8 mouse cellular contexts compared by ENCODE assay signal in the genomic region with DNA sequence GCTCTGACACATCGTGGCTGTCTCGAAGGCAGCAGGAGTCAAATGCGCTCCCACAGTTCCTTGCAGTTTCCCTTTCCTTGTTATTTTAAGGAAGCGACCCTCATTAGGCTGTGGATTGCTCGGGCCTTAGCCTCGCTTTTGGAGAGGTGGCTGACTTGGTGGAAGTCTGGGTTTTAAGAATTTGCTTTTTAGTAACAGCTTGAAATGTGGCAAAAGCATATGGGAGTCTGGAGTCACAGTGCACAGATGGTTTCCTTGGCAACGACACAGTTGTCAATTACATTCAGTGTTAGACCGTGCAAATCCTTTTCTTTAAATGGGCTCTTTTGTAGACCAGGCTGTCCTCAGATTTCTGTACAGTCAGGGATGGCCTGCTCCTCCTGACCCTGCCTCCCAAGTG. TPM values are rescaled to one million over a fixed set of nuclear protein-coding genes. Genes with fewer than 3 reads are reported as not detected.
A peak's percentile ranks its signal among the peaks of the same experiment; 100 is the strongest.
DNase-seq lines count a peak whose midpoint lies in the region; ATAC-seq lines count a peak whose summit lies in the region.

No protein-coding gene starts in this region.

- peak overlapping the region; percentile 85 to 95 for H3K4me3 ChIP-seq in heart, embryonic 14.5 days (ENCODE audit: control insufficient read depth in 1 of 2, insufficient read depth in 1 of 2, low read depth in 1 of 2, low read length in 2 of 2)
- H3K4me3 ChIP-seq in forebrain, embryonic 11.5 days (ENCODE audit: low read depth, low read length): peak overlapping the region; percentile 95
- peak overlapping the region; percentile 96 for H3K4me3 ChIP-seq in limb, embryonic 15.5 days

- WGBS in heart, embryonic 14.5 days: 18% methylated on average over 8 of the region's 8 CpGs
- 28% methylated on average over 8 of the region's 8 CpGs for WGBS in forebrain, embryonic 11.5 days
- 19% methylated on average over 8 of the region's 8 CpGs for WGBS in limb, embryonic 15.5 days

- no peak for ATAC-seq in heart, embryonic 14.5 days (ENCODE audit: insufficient number of reproducible peaks, insufficient read depth, low FRiP score, low read depth)
- no peak for ATAC-seq in forebrain, embryonic 11.5 days (replicated peaks; ENCODE audit: low FRiP score)
- no peak for ATAC-seq in limb, embryonic 15.5 days (ENCODE audit: insufficient number of reproducible peaks, low FRiP score, low TSS enrichment, low read depth)

- peaks cover 6 to 13% of the 10 kb centered on the region in 2 experiments; a peak in 3 of 4 replicates for H3K4me1 ChIP-seq in heart, embryonic 14.5 days (ENCODE audit: control insufficient read depth in 2 of 2, insufficient read depth in 2 of 2, low read length in 2 of 2)
- peaks cover 4% of the 10 kb centered on the region; the same call in 1 of the 2 replicates for H3K4me1 ChIP-seq in forebrain, embryonic 11.5 days (replicated peaks; ENCODE audit: control insufficient read depth, insufficient read depth, low read length)
- peaks cover 22% of the 10 kb centered on the region for H3K4me1 ChIP-seq in limb, embryonic 15.5 days

- intact Hi-C loops in heart, postnatal 36 days (cut with DNase I): loop anchor here (2.0 to 10.0 kb wide), 2 partner anchors 18 to 1334 kb away; no protein-coding TSS in a partner anchor

- no peaks in the 10 kb centered on the region for H3K27me3 ChIP-seq in heart, embryonic 14.5 days (ENCODE audit: control insufficient read depth, insufficient read depth, low read length)
- H3K27me3 ChIP-seq in forebrain, embryonic 11.5 days (ENCODE audit: control insufficient read depth, insufficient read depth, low read length): no peaks in the 10 kb centered on the region
- no peaks in the 10 kb centered on the region for H3K27me3 ChIP-seq in limb, embryonic 15.5 days

- H3K4me2 ChIP-seq in heart, embryonic 14.5 days (ENCODE audit: low read length): peak overlapping the region; percentile 93
- H3K4me2 ChIP-seq in forebrain, embryonic 11.5 days (ENCODE audit: low read depth, low read length, severe bottlenecking): peak overlapping the region; percentile 87
- peak overlapping the region; percentile 72 for H3K4me2 ChIP-seq in limb, embryonic 15.5 days

- peak overlapping the region; percentile 94 for H3K9ac ChIP-seq in heart, embryonic 14.5 days (ENCODE audit: low read length)
- peak overlapping the region; percentile 89 for H3K9ac ChIP-seq in forebrain, embryonic 11.5 days (ENCODE audit: low read length)
- H3K9ac ChIP-seq in limb, embryonic 15.5 days: peak overlapping the region; percentile 96

- H3K27ac ChIP-seq in heart, embryonic 14.5 days (replicated peaks in 1 of 2; ENCODE audit: control insufficient read depth in 1 of 2, insufficient read depth in 1 of 2, low read depth in 2 of 2, low read length in 2 of 2): peak overlapping the region; percentile 58 to 79; a peak in 3 of 4 replicates
- no peak overlapping the region for H3K27ac ChIP-seq in forebrain, embryonic 11.5 days (ENCODE audit: low read depth, low read length)
- H3K27ac ChIP-seq in limb, embryonic 15.5 days: peak overlapping the region; percentile 92; the same call in 1 of the 2 replicates

- no peaks in the 10 kb centered on the region for H3K9me3 ChIP-seq in heart, embryonic 14.5 days (ENCODE audit: control insufficient read depth, low read length)
- no peaks in the 10 kb centered on the region for H3K9me3 ChIP-seq in forebrain, embryonic 11.5 days (ENCODE audit: control insufficient read depth, low read length)
- no peaks in the 10 kb centered on the region for H3K9me3 ChIP-seq in limb, embryonic 15.5 days

- DNase-seq in heart, postnatal 36 days: no peak
- peak; percentile 19 for DNase-seq in ES-CJ7 (ENCODE audit: low read depth, low spot score)
- DNase-seq in forebrain, embryonic 11.5 days (ENCODE audit: low spot score): no peak
- DNase-seq in telencephalon, adult 2 months (ENCODE audit: low read depth, low spot score): peak; percentile 64
- DNase-seq in retina, embryonic 14.5 days (ENCODE audit: low spot score): no peak
- DNase-seq in spleen, postnatal 14 days (ENCODE audit: low spot score in 2 of 2): no peak

- peaks cover 45% of the 10 kb centered on the region for H3K36me3 ChIP-seq in heart, embryonic 14.5 days (ENCODE audit: control insufficient read depth, insufficient read depth, low read length)
- peaks cover 3% of the 10 kb centered on the region; the same call in 1 of the 2 replicates for H3K36me3 ChIP-seq in forebrain, embryonic 11.5 days (ENCODE audit: control insufficient read depth, insufficient read depth, low read length)
- H3K36me3 ChIP-seq in limb, embryonic 15.5 days: peaks cover 33% of the 10 kb centered on the region

RNA-seq across cellular contexts. Expression of gene Rae1, which starts 1.0 kb away (rescaled TPM):
- 99.7 and 101 TPM in 2 replicates for polyA plus RNA-seq in heart, embryonic 14.5 days (2014; fragmentation: Nextera tagmentation; extraction: Ambion mirVana)
- total RNA-seq in heart, postnatal 36 days (2021): 10 to 100 TPM; 24.0 to 24.7 TPM
- 147 and 148 TPM in 2 replicates for polyA plus RNA-seq in forebrain, embryonic 11.5 days (2014; fragmentation: Nextera tagmentation; extraction: Ambion mirVana)
- 112 and 115 TPM in 2 replicates for polyA plus RNA-seq in limb, embryonic 15.5 days (2015; fragmentation: Nextera tagmentation; extraction: Ambion mirVana)

RNA-seq across cellular contexts. Expression of gene Rbm38, which starts 19.4 kb away (rescaled TPM):
- 126 and 129 TPM in 2 replicates for polyA plus RNA-seq in heart, embryonic 14.5 days (2014; fragmentation: Nextera tagmentation; extraction: Ambion mirVana)
- total RNA-seq in heart, postnatal 36 days (2021): 100 to 1,000 TPM; 159 to 209 TPM
- 111 and 115 TPM in 2 replicates for polyA plus RNA-seq in forebrain, embryonic 11.5 days (2014; fragmentation: Nextera tagmentation; extraction: Ambion mirVana)
- 21.9 and 37.9 TPM in 2 replicates for polyA plus RNA-seq in limb, embryonic 15.5 days (2015; fragmentation: Nextera tagmentation; extraction: Ambion mirVana)

RNA-seq across cellular contexts. Expression of gene Spo11, which starts 23.4 kb away (rescaled TPM):
- 0.32 TPM in 1 of 2 replicates, not detected in the other for polyA plus RNA-seq in heart, embryonic 14.5 days (2014; fragmentation: Nextera tagmentation; extraction: Ambion mirVana)
- not detected for total RNA-seq in heart, postnatal 36 days (2021)
- polyA plus RNA-seq in forebrain, embryonic 11.5 days (2014; fragmentation: Nextera tagmentation; extraction: Ambion mirVana): 0.47 and 0.71 TPM in 2 replicates
- polyA plus RNA-seq in limb, embryonic 15.5 days (2015; fragmentation: Nextera tagmentation; extraction: Ambion mirVana): 3.4 and 3.8 TPM in 2 replicates

Comparison
In these comparisons a context has a peak if more than half of its experiments do, and no peak if none do; other contexts are left out.
1. DNase-seq: peak in ES-CJ7 (single experiment) and telencephalon, adult 2 months (single experiment); none in heart, postnatal 36 days (0 of 2), forebrain, embryonic 11.5 days (single experiment), retina, embryonic 14.5 days (single experiment) and spleen, postnatal 14 days (0 of 2).
2. Peak in every context shown above with its lines, with median percentiles within 50 percentile points of each other: H3K4me2 ChIP-seq, H3K4me3 ChIP-seq and H3K9ac ChIP-seq.